22 mouse cellular contexts compared by ENCODE assay signal in genomic region chr15:3501683-3502082, GRCm38 (mm10).
DNase-seq lines count a peak whose midpoint lies in the region; ATAC-seq and TF ChIP-seq lines count a peak whose summit lies in the region.
"Had no signal": no experiment of that assay in that cellular context is flagged by ENCODE, and none has a peak within 500 bp of the region (broad histone marks: within the 10 kb centered on the region; RNA-seq: fewer than 3 reads in every experiment).

No protein-coding gene starts in this region.

- H3K4me1 ChIP-seq in kidney, embryonic 14.5 days (ENCODE audit: control insufficient read depth, insufficient read depth, low read length), result no peaks in the 10 kb centered on the region
- H3K4me1 ChIP-seq in lung, postnatal 0 days (ENCODE audit: insufficient read depth, low read depth, low read length), result peaks cover 4% of the 10 kb centered on the region; the same call in 1 of the 2 replicates
- H3K4me1 ChIP-seq in midbrain, embryonic 15.5 days, result no peaks in the 10 kb centered on the region
- H3K4me1 ChIP-seq: embryonic facial prominence, embryonic 15.5 days; hindbrain, embryonic 10.5 days; liver, embryonic 12.5 days had no signal

- intact Hi-C loops in gastrocnemius, adult 2 months (cut with DNase I), result no loop called here

- no peak for DNase-seq in gastrocnemius, adult 2 months
- no peak for DNase-seq in gastrocnemius, postnatal 10 days
- DNase-seq in kidney, adult 18-20 months, result peak; percentile 46
- DNase-seq in urinary bladder, postnatal 14 days (ENCODE audit: low spot score), result peak; percentile 35
- no peak for DNase-seq in urinary bladder, postnatal 25 days (ENCODE audit: low spot score)
- no peak for DNase-seq in lung, postnatal 0 days (ENCODE audit: low spot score)
- DNase-seq: adrenal gland, postnatal 14 days; cerebellum, adult 2 months; cerebellum, postnatal 25 days; gastrocnemius, postnatal 25 days; lung, adult 18-20 months; lung, postnatal 14 days had no signal

- ATAC-seq in kidney, embryonic 14.5 days (ENCODE audit: low FRiP score, low TSS enrichment), result no peak
- ATAC-seq in lung, postnatal 0 days, result no peak
- ATAC-seq in midbrain, embryonic 15.5 days (replicated peaks), result no peak
- ATAC-seq: forebrain, embryonic 16.5 days; hindbrain, embryonic 16.5 days; liver, embryonic 12.5 days had no signal

- H3K4me2 ChIP-seq in kidney, embryonic 14.5 days (replicated peaks; ENCODE audit: low read depth, low read length), result no peak overlapping the region
- H3K4me2 ChIP-seq in lung, postnatal 0 days (replicated peaks; ENCODE audit: low read depth, low read length), result no peak overlapping the region
- H3K4me2 ChIP-seq in midbrain, embryonic 15.5 days, result no peak overlapping the region
- H3K4me2 ChIP-seq: embryonic facial prominence, embryonic 15.5 days; liver, embryonic 12.5 days; midbrain, embryonic 11.5 days had no signal

- no peak overlapping the region for H3K4me3 ChIP-seq in gastrocnemius, adult 2 months
- no peak overlapping the region for H3K4me3 ChIP-seq in kidney, embryonic 14.5 days (ENCODE audit: low read length)
- H3K4me3 ChIP-seq in lung, postnatal 0 days (ENCODE audit: low read depth, low read length), result no peak overlapping the region
- H3K4me3 ChIP-seq in midbrain, embryonic 15.5 days, result no peak overlapping the region
- H3K4me3 ChIP-seq: embryonic facial prominence, embryonic 15.5 days; heart, embryonic 10.5 days; hindbrain, embryonic 10.5 days; liver, embryonic 12.5 days had no signal

- H3K9me3 ChIP-seq in kidney, embryonic 14.5 days (ENCODE audit: control insufficient read depth, low read length), result no peaks in the 10 kb centered on the region
- no peaks in the 10 kb centered on the region for H3K9me3 ChIP-seq in lung, postnatal 0 days (ENCODE audit: low read length)
- H3K9me3 ChIP-seq in midbrain, embryonic 15.5 days, result no peaks in the 10 kb centered on the region
- H3K9me3 ChIP-seq: embryonic facial prominence, embryonic 15.5 days; heart, embryonic 10.5 days; hindbrain, embryonic 10.5 days; liver, embryonic 12.5 days had no signal

- no peak for TF ChIP-seq CTCF in gastrocnemius, adult 2 months (IDR thresholded peaks at IDR 0.05)
- no peak for TF ChIP-seq CTCF in lung, postnatal 0 days (IDR thresholded peaks at IDR 0.05)

- TF ChIP-seq EP300 in lung, postnatal 0 days (IDR thresholded peaks at IDR 0.05), result no peak

- no peaks in the 10 kb centered on the region for H3K27me3 ChIP-seq in kidney, embryonic 14.5 days (ENCODE audit: control insufficient read depth, insufficient read depth, low read length)
- H3K27me3 ChIP-seq in lung, postnatal 0 days (replicated peaks; ENCODE audit: insufficient read depth, low read length), result no peaks in the 10 kb centered on the region
- H3K27me3 ChIP-seq in midbrain, embryonic 15.5 days (replicated peaks), result no peaks in the 10 kb centered on the region
- H3K27me3 ChIP-seq: embryonic facial prominence, embryonic 15.5 days; liver, embryonic 12.5 days had no signal

- H3K36me3 ChIP-seq in kidney, embryonic 14.5 days (ENCODE audit: control insufficient read depth, insufficient read depth, low read length), result no peaks in the 10 kb centered on the region
- no peaks in the 10 kb centered on the region for H3K36me3 ChIP-seq in lung, postnatal 0 days (ENCODE audit: insufficient read depth, low read length)
- no peaks in the 10 kb centered on the region for H3K36me3 ChIP-seq in midbrain, embryonic 15.5 days (replicated peaks)
- H3K36me3 ChIP-seq: embryonic facial prominence, embryonic 15.5 days; heart, embryonic 10.5 days; hindbrain, embryonic 10.5 days; liver, embryonic 12.5 days had no signal

- H3K27ac ChIP-seq in gastrocnemius, adult 2 months, result peak overlapping the region; percentile 6; the same call in 1 of the 2 replicates
- H3K27ac ChIP-seq in kidney, embryonic 14.5 days (ENCODE audit: low read depth, low read length), result no peak overlapping the region
- no peak overlapping the region for H3K27ac ChIP-seq in lung, postnatal 0 days (ENCODE audit: low read length)
- H3K27ac ChIP-seq in midbrain, embryonic 15.5 days, result no peak overlapping the region
- H3K27ac ChIP-seq: embryonic facial prominence, embryonic 15.5 days; heart, embryonic 10.5 days; hindbrain, embryonic 10.5 days; kidney, postnatal 0 days; liver, embryonic 12.5 days had no signal

- 71% methylated on average over 3 of the region's 3 CpGs for WGBS in kidney, embryonic 14.5 days
- WGBS in lung, postnatal 0 days, result 73% methylated on average over 3 of the region's 3 CpGs
- 87% methylated on average over 3 of the region's 3 CpGs for WGBS in midbrain, embryonic 15.5 days

- H3K9ac ChIP-seq in kidney, embryonic 14.5 days (ENCODE audit: low read depth, low read length), result no peak overlapping the region
- no peak overlapping the region for H3K9ac ChIP-seq in lung, postnatal 0 days (replicated peaks; ENCODE audit: low read depth)
- H3K9ac ChIP-seq in midbrain, embryonic 15.5 days, result no peak overlapping the region
- H3K9ac ChIP-seq: embryonic facial prominence, embryonic 15.5 days; liver, embryonic 12.5 days had no signal

Comparison
In these comparisons a context has a peak if more than half of its experiments do, and no peak if none do; other contexts are left out.
1. DNase-seq: peak in kidney, adult 18-20 months (single experiment) and urinary bladder, postnatal 14 days (single experiment); none in gastrocnemius, adult 2 months (single experiment), gastrocnemius, postnatal 10 days (single experiment), urinary bladder, postnatal 25 days (single experiment) and lung, postnatal 0 days (single experiment).